Mouse (Mus musculus): ENCODE data around the gene Foxn1.

Gene Foxn1

DNA sequence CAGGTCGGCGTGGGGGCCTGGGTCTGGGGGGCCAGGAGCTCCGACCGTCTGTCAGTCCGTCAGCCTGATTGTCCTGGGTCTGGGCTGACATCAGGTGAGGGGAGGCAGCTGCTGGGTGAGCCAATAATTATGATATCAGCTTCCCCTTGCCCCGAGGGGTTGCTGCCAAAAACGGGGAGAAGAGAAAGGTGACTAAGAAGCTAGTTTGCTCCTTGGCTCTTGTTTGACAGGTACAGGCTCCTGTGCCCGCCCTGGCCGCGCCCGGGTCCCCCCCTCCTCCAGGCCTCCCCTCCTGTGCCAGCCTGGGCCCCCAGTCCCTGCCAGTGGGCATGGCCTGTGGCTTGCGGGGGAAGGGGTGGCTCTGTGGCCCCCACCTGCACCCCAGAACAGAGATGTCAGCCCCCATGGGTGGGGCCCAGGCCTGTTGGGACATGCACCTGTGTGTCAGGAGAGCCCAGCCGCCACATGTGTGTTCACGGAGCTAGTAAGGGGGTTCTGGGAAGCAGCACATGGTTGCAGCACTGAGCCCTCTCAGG, at the start of gene Foxn1:
Gene Foxn1, minus strand, starts transcription at position 51 of the 536 bp plus-strand sequence.
- peak; percentile 27 to 60 for DNase-seq (ENCODE audit: low spot score in 2 of 2)

DNA sequence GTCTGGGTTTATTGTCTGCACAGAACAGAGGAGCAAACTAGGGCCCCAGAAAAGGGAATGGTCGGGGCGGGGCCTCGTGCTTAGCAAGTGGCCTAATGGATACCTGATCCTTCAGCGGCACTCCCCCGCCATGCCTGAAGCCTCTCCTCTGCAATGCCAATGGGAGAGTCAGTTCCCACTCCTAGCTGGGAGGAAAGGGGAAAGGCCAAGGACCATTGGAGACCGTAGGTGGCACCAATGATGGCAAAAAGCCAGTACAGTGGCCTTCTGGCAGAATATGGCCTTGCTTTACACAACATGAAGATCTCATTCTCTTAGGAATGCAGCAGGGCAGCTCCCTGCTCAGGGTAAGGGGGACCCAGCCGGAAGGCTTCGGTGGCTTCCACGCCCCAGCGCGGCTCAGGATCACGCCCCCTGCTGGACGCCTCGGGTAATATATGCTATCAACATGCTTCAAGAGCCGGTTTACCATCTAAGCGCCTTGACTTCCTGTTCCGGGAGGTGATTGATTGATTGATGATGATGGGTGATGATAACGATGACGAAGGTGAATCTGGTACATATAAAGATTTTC, 49.5 kb upstream of the Foxn1 start:
- no peak for DNase-seq (ENCODE audit: low spot score in 2 of 2)

DNA sequence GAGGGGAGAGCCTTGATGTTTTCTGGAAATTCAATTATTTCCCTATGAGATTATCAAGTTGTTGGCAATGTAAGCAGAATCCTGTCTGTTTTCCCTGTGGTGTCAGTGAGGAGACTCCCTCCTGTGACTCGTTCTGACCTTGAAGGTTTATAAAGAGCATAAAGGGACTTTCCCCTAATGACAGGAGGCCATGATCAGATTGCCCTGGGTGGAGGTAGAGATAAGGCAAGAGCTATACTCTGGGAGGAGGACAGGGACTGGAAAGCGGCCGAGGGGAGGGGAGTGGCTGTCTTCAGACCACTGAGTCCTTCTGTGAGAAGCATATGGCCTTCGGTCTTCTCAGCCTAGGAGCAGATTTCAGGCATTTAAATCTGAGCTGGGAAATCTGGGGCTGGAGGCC, 47.7 kb upstream of the Foxn1 start:
- no peak for DNase-seq (ENCODE audit: low spot score in 2 of 2)

- no peak for DNase-seq (ENCODE audit: low spot score in 2 of 2)
Measured at GRCm38 (mm10) chr11:78431176-78431575, 44.8 kb upstream of the Foxn1 start.

DNA sequence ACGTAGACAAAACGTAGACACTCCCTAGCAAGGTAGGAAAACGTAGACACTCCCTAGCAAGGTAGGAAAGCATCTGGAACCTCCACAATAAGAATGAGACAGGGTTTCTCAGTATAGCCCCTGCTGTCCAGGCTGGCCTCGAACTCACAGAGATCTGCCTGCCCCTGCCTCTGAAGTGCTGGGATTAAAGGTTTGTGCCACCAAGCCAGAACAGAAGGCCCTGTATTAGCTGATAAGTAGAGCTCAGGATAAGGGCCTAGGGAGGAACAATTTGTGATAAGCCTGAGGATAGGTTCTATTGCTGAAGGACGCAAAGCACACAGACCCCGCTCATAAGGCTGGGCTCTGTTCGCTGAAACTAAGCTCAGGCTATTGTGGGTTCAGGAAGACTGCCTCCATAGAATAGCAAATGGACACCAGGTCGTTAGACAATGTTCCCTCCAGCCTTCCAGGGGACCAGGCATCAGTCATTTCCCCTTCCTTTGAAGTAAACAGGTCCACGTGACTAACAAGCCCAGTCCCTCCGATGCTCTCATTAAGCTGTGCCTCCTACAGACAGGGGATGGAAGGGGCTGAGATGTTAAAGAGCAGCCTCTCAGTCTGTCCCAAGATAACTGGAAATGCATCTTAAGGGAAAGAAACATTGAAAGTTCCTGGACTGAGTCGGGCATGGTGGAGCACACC, 44.0 kb upstream of the Foxn1 start:
- DNase-seq (ENCODE audit: low spot score in 2 of 2) = no peak

DNA sequence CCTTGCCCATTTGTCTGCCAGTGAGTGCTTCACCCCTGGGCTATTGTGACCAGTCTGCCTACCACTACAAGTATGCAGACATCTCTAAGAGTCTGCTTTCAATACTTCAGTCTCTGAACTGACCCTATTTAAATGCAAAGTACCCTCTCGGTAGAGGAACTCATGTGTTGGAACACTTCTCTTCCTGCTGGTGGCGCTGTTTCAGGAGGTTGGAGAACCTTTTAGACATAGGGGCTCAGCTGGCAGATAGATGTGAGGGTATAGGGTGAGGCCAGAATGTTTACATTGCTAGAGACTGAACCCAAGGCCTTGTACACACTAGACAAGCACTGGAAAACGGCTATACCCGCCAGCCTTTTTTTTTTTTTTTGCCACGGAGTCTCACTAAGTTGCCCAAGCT, 42.0 kb upstream of the Foxn1 start:
- DNase-seq (ENCODE audit: low spot score in 2 of 2) = no peak

GRCm38 (mm10) chr11:78427655-78428054, 41.3 kb upstream of the Foxn1 start:
- no peak for DNase-seq (ENCODE audit: low spot score in 2 of 2)

DNA sequence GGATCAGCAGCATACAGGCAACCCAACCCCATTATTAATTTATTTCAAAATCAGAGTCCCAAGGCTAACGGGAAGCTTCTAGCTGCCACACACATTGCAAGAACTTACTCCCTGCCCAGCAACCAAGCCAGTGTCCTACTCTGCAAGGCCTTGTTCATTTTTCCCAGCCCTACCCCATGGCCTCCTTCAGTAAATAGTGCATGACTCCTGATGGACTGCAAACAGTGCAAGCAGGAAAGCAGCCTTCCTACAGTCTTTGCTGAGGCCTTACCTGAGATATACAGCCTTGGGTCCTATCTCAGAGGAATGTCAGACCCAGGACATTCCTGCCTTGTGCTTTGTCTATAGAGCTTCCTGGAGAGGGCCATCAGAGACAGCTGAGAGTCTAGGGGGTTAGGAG, 39.2 kb upstream of the Foxn1 start:
- no peak for DNase-seq (ENCODE audit: low spot score in 2 of 2)

GRCm38 (mm10) chr11:78424352-78424751, 38.0 kb upstream of the Foxn1 start:
- no peak for DNase-seq (ENCODE audit: low spot score in 2 of 2)

GRCm38 (mm10) chr11:78422055-78422819, 35.9 kb upstream of the Foxn1 start, which contains the start of gene Slc13a2:
TSS of gene Slc13a2 (minus strand) at chr11:78422217.
- no peak for DNase-seq (ENCODE audit: low spot score in 2 of 2)

GRCm38 (mm10) chr11:78421201-78422009, 35.0 kb upstream of the Foxn1 start:
- no peak for DNase-seq (ENCODE audit: low spot score in 2 of 2)

DNA sequence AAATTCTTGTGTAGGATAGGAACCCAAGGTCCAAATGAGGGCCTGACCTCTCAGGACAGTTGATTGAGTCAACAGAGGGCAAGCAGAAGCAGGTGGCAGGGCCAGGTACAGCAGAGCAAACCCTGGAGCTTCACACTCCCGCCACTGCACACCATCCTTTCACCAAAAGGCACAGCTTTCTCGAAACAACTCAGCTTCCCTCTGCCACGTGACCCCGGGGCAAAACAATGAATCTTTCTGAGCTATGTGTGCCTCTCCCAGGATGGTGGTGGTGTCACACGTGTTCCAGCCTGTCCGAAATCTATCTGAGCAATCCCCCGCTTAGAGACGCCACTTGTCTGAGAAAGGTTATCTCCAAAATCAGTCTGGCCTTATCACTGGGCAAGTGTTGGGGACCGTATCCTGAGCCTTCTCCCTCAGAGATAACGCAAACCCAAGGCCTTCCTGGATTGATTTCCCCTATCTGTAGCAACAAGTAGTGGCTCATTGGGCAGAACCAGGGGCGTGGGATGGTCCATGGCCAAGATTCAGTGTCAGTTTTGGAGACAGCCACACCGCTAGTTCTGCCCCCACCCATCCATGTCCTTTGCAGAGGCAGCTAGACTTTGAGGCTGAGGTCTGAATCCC, 34.0 kb upstream of the Foxn1 start:
- no peak for DNase-seq (ENCODE audit: low spot score in 2 of 2)

- DNase-seq (ENCODE audit: low spot score in 2 of 2) = no peak
Measured at GRCm38 (mm10) chr11:78416854-78417253, 30.5 kb upstream of the Foxn1 start.

DNA sequence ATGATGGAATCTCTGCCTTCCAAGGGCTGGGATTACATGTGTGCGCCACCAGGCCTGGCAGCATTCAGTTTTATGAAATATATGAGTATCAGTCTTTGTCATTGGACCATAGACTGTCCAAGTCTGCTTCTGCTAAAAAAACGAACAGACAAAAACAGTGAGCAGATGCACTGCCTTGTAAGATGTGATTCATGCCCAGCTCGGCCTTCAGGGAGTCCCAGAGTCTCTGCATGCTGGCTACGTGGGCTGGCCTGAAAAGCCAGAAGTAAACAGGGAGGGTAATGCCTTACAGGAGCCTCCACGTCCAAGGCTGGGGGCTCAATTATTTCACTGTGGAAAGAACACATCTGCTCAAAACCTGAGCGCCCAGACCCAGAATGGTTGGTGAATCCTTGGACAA, 26.5 kb upstream of the Foxn1 start:
- no peak for DNase-seq (ENCODE audit: low spot score in 2 of 2)

- DNase-seq (ENCODE audit: low spot score in 2 of 2) = no peak
Measured at GRCm38 (mm10) chr11:78412324-78412850, 26.0 kb upstream of the Foxn1 start.

DNA sequence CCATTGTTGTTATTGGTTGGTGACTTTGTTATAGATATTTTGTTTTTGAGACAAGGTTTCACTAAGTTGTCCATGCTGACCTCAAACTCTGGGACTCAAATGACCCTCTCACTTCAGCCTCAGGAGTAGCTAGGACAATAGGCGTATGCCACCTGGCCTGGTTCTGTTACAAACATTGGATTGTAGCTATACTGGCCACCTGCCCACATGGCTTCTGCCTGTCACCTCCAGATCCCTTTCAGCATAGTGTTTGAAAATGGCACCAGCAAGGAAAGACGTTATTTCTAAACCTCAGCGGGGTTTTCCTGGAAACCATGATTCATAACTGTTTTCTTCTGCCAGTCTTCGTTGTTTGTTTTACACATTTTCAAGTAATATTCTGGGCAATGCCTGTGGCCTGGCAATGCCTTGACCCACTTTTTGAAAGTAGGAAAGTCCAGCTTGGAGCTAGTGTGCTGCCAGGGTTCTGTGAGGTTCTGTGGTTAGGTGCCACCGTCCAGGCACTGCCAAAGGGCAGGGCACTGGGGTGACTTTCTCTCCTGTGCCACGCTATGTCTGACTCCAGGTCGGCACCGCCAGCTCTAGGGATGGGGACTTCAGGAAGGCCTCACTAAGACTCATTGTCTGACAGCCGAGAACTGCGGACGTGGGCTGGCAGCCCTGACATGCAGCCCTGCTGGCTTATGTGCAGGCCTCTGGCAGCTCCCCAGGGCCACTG, 25.4 kb upstream of the Foxn1 start:
- no peak for DNase-seq (ENCODE audit: low spot score in 2 of 2)

- DNase-seq (ENCODE audit: low spot score in 2 of 2) = no peak
Measured at GRCm38 (mm10) chr11:78408256-78409240, 22.2 kb upstream of the Foxn1 start.

GRCm38 (mm10) chr11:78402062-78402461, 15.7 kb upstream of the Foxn1 start:
- no peak for DNase-seq (ENCODE audit: low spot score in 2 of 2)

DNA sequence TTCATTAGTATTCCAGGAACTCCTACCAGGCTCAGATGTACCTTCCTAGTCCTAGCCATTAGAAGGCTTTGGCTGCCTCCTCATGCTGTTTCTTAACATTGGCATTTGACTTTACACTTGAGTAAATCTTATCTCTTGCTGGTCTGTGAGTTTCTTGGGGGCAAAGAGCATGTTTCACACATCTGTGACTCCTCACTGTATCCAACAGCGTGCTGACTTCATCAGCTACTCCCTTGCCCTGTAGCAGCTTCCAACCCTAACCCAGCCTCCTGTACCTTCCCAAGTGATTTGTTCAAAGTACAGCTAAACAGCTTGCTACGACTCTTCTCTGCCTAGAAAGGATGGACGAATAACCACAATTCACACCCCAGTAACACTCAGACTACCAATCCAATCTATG, 15.1 kb upstream of the Foxn1 start:
- no peak for DNase-seq (ENCODE audit: low spot score in 2 of 2)
